Mouse (Mus musculus) layer of hippocampus, adult 18-20 months (tissue): ENCODE results near the gene Zfhx3. TPM values are rescaled to one million over a fixed set of nuclear protein-coding genes. Genes with fewer than 3 reads are reported as not detected.

Experiments
- DNase-seq, 2 experiments: peaks; one replicate each; pipeline ENCODE4 v3.0.0; 2022; ENCODE audit warnings: low spot score in 2 of 2
- total RNA-seq, 2 experiments: library from RNA; stranded (reverse); gene quantifications; 2 replicates each; pipeline ENCODE4 v1.2.3; 2021

Gene Zfhx3
- total RNA-seq, 2 experiments from 2014 or later, result 4.6 to 4.8 TPM

- peak in 1 of 2 experiments; percentile 26 for DNase-seq
These were observed 594.5 kb downstream of the Zfhx3 start for GRCm38 (mm10) chr8:108536911-108537351.

DNA sequence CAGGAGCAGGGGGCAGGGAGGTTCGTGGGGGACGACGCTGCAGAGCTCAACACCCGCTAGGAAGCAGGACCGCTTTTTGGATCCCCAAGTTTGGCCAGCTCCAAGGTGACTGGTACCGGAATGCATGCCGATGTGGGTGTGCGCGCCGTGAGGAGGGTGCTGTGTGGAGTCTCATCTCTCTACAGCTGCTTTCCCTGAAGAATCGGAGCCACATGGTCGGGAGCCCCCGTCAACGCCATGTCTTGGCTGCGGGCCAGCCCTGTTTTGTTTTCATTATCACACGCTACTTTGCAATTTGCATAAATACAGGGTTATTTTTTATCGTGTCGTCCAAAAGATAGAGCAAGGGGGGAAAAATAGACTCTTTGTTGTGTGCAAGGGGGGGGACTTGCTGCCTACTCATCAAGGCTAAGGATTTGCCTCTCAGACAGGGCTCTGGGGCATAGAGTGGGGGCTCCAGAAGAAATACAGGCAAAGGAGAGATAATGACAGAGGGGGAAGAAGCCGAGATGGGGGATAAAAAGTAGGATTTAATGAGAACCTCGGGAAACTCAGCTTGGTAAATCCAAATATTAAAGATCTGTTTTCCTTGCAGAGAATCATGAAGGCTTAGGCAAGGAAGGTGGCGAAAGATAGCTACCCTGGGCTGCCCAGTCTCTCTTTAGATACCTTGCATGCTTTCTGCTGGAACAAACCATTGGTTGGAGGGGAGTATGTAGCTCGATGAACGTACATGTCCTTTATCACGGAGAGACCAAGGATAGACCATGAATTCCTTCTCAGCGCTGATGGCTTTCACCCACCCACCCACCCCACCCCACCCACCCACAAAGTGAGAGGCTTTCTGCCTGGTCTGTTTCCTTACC is 595.5 kb downstream of the Zfhx3 start:
- peak in 1 of 2 experiments; percentile 7 for DNase-seq

GRCm38 (mm10) chr8:108538929-108539555 is 596.6 kb downstream of the Zfhx3 start:
- DNase-seq, result no peak

GRCm38 (mm10) chr8:108552518-108552917 is 610.1 kb downstream of the Zfhx3 start:
- peak in 1 of 2 experiments; percentile 28 for DNase-seq

DNA sequence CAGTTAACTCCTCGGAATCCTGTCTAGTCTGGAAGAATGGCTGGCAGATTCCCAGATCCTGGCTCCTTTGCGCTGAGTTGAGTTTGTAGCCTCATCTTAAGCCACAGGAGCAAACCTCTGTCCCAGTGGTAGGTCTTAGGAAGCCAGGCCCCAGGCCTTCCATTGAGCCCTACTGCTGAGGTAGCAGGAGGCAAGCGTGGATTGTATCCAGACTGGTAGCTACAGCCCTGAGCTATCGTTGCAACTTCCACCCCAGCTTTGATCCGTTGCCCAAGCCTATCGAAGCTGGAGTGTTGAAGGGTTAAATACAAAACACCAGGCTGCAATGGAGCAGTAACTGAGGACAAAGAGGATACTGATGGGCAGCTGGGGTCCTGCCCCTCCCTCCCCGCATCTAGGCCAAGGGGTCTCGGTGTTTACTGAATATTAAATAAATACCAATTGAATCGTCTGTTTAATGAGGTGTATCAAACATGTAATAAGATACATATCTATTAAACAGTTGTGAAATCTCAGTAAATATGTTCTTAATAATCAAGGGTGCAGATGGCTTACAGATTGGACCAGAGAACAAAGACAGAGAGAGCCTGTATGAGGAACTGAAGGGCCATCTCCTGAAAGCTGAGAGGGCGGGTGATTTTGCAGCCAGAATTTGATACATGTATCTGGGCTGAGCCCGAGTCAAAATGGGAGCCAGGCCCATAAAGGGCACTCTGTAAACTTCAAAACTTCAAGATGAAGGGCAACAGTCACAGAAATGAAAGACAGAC is 611.5 kb downstream of the Zfhx3 start:
- DNase-seq, result no peak

DNA sequence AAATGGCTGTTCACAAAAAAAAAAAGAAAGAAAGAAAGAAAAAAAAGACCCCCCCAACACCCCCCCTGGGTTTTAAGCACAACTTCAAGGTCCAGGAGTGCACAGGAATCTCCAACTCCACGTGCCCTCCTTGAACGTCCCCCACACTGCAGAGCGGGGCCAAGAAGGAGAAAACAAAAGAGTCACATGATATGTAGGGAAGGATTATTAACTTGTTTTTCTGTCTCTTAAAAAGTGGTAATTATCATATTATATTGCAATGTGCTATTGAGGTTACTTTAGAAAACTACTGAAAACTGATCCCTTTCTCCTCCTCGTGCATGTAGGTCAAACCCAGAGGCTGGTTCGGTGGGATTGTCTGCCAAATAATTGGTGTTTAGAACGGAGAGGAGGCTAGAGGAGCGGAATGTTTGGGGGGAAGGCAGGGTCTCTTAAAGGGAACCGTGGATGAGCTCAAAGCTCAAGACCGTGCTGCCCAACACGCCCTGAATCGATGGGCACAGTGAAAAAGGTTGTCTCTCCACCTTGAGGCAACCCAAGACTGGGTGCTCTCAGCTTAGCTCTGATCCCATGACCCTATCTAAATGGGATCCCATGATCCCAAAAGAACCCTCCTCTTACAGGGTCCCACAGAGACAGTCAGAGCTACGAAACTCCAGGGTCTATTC is 612.3 kb downstream of the Zfhx3 start:
- no peak for DNase-seq

DNA sequence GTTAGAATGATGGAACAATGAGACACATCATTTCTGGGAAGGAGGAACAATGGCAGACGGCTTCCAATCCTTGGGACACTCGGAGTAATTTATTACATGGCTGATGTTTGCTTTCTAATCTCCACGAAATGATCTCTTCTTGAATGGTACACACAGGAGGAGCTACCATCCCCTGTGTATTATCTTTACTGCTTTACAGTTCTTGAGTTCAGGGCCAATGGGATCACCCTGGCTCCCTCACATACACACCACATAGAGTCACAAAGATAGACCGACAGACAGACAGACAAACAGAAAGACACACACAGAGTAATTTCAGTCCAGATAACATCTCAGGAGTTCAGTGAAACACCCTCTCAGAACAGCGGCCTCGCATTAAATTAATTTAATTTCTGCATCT is 621.0 kb downstream of the Zfhx3 start:
- DNase-seq, result no peak

DNA sequence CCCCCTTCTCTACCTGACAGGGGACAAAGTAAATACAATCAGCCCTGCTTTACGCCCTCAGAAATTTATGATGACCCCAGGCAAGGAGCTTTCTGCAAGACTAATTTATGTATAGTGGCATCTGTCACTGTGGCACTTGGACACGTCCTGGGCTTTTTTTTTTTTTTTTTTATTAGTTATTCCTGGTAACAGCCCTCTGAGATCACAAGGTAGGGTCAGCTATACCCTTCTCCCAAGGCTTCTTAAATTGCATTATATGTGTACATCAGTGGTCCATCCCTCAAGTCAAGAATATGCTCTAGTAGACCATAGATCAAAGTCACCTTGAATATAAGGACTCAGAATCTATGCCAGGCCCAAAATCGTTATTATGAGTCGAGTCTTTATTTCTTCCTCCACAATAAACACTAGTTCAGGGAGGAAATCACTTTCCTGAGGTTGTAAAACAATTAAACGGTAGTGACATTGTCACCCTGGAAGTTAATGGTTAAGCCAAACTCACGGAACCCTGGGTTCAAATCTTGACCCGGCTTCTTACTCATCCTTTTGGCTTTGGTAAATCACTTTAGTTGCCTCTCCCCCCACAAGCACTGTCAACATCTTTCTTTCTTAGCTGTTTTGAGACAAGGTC is 621.6 kb downstream of the Zfhx3 start:
- no peak for DNase-seq

- peak; percentile 1 to 13 for DNase-seq
These were observed 623.6 kb downstream of the Zfhx3 start for GRCm38 (mm10) chr8:108566035-108566434.

GRCm38 (mm10) chr8:108573295-108574017 is 631.0 kb downstream of the Zfhx3 start:
- DNase-seq, result no peak

GRCm38 (mm10) chr8:108574101-108574500 is 631.7 kb downstream of the Zfhx3 start:
- peak in 1 of 2 experiments; percentile 28 for DNase-seq

GRCm38 (mm10) chr8:108577571-108577970 is 635.1 kb downstream of the Zfhx3 start:
- DNase-seq, result no peak

DNA sequence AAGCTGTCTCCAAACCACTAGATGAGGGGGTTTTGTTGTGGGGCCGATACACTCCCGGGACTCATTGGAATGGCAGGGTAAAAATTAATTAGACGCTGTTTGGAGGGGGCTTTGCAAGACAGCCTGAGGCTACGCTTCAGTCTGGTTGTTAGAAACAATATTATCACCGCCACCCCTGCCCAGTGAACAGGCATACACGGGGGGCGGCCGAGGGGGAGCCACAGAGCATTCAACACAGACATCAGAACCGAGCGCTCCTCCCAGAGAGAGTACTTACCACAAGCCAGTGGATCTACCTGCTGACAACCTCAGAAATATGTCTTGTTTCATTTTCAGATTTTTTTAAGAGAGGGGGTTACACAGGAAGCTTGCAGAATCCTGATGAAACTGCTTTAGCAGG is 635.9 kb downstream of the Zfhx3 start:
- DNase-seq, result no peak

DNA sequence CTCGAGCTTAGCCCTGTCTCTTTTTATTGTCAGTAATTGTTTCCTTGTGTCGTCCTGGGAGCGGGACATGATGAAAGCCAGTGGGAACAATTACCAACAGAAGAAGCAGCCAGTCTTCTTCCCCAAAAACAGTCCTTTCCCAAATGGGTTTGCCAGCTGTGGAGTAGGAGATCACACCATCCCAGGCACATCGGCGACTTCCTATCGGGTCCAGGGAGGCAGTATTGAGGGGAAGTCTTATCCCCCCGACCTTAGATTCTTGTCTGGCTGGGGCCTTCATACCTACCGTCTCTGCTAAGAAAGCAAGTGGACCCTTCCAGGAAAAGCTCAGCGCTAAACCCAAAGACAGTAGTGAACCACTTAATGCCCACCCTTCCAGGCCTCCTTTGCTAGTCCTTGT is 637.4 kb downstream of the Zfhx3 start:
- no peak for DNase-seq

- no peak for DNase-seq
These were observed 637.9 kb downstream of the Zfhx3 start for GRCm38 (mm10) chr8:108580364-108580763.

- no peak for DNase-seq
These were observed 639.1 kb downstream of the Zfhx3 start for GRCm38 (mm10) chr8:108581557-108581956.

DNA sequence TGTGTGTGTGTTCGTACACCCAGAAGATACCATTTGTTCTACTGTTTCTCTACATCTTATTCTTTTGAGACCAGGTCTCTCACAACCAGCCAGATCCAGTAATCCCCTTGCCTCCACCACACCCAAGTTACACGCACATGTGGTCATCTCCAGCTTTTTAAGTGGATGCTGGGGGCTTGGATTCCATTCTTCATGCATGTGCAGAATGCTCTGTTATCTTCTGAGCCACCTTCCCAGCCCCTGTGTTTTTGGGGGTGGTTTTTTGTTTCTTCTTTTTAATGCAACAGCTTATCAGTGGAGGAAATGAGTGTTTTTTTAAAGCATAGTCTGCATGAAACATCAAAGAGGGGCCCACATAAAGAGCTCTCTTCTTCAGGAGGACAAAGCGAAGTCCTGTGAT is 639.8 kb downstream of the Zfhx3 start:
- DNase-seq, result no peak

DNA sequence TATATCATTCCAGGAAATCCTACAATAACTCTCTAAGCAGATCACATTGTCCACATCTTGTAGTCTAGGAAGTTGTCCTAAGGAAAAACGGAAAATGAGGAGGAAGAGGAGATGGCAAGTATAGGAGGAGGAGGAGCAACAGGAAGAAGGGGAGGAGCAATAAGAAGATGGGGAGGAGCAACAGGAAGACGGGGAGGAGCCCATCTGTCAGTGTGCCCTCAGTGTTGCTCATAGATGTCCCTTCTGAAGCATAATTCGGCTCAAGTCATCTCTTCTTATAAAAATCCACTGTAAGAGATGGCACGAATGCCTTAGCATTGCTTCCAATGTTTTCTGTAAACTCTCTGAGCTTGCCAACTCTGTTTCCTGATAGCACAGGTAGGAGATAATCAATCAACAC is 640.8 kb downstream of the Zfhx3 start:
- no peak for DNase-seq

- no peak for DNase-seq
These were observed 641.6 kb downstream of the Zfhx3 start for GRCm38 (mm10) chr8:108583867-108584661.
